Mouse (Mus musculus) retina, postnatal 7 days (tissue): ENCODE data around the gene Slc45a2.
"Not testable (repeated sequence)": the region's sequence is repeated elsewhere in the genome, so short reads cannot be mapped to it uniquely, and the experiment has no call there.

Experiments
- DNase-seq: peaks from one replicate; pipeline ENCODE4 v3.0.0-alpha.2; 2012; ENCODE audit warnings: low read depth, low spot score

Gene Slc45a2

DNA sequence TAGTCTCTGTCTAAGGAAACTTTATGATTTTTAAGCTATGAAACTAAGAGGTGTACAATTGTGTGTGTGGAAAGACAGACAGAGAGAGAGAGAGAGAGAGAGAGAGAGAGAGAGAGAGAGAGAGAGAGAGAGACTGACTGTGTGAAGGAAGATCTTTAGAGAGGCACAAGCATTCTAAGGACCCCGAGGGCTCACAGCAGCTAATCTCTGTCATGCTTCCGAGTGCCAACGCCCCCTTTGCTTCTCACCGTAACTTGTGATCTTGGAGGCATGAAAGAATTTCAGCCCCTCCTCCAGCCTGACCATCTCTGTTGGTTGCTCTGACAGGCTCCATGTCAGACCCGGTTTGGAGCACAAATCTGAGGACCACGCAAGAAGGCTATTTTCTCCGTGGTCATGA, at the start of gene Slc45a2:
Gene Slc45a2 (plus strand): TSS at position 301 of the 400 bp plus-strand sequence.
- DNase-seq: no peak

DNA sequence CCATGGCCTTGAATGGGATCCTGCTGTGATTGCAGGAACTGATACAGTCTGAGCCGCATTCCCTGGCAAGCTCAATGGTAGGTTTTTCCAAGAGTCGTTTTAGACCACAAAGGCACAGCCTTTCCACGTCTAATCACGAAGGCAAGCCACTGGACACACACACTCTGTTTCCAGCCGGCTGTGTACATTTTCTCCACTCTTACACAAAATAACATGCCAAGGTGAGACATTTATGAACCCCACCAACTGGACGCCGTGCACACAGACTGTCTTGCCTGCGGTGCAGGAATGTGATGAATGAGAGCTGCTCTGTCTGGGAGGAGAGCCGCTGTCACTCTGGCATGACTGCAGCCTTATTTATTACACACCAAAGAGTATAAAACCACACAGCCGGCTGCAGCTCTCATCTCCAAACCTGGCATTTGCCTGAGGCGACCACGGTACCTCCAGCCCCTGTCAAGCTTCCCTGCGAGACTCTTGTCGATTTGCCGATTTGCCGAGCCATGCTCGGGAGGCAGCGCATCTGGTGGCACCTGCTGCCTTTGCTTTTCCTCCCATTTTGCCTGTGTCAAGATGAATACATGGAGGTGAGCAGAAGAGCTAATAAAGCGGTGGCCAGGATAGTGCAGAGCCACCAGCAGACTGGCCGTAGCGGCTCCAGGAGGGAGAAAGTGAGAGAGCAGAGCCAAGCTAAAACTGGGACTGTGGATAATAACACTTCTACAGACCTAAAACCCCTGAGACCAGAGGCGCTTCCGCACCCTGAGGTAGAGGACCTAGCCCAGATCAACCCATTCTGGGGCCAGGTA, 48.4 kb upstream of the Slc45a2 start, which contains the start of gene C1qtnf3:
Gene C1qtnf3 (plus strand): TSS at position 382 of the 809 bp plus-strand sequence.
- no peak for DNase-seq

DNA sequence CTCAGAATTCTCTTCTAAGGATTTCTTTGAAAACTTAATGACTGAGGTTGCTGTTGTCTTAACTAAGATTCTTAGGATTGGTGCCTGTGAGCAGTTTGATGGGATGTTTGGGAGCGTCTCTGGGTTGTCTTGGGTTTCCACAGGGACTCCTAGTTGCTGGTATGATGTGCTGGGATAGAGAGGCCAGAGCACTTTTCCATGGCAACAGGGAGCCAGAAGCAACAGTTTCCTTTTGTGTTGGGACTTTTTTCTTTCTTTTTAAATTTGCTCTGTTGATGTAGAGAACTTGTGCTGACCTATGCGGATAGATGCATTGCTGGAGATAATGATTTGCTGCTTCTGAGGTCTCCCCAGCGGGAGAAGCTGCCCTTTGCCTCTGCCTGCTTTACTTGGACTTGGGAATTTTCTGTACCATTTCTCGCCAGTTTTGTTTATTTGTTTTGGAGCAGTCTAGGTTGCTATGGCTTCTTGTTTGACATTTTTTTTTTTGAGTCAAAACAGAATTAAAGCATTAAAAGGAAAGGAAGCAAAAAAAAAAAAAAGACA, 47.7 kb upstream of the Slc45a2 start:
- DNase-seq: no peak

DNA sequence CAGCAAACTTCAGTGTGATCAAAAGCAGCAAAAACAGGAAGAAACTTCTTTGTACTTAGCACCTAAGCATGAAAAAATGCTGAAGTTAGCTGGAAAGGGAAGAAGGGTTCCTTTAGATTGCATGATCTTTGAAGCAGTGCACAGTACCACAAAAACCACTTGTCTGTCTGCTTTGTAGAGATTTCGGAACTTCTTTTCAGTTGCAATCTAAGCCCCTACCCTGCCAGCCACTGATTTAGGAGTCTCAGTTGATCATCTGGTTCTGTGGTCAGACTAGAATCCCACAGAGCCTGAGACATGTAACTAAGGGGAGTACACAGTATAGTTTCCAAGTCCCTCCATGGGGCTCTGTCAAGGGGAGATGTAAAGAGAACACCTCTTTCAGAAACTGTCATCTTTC, 47.1 kb upstream of the Slc45a2 start:
- no peak for DNase-seq

DNA sequence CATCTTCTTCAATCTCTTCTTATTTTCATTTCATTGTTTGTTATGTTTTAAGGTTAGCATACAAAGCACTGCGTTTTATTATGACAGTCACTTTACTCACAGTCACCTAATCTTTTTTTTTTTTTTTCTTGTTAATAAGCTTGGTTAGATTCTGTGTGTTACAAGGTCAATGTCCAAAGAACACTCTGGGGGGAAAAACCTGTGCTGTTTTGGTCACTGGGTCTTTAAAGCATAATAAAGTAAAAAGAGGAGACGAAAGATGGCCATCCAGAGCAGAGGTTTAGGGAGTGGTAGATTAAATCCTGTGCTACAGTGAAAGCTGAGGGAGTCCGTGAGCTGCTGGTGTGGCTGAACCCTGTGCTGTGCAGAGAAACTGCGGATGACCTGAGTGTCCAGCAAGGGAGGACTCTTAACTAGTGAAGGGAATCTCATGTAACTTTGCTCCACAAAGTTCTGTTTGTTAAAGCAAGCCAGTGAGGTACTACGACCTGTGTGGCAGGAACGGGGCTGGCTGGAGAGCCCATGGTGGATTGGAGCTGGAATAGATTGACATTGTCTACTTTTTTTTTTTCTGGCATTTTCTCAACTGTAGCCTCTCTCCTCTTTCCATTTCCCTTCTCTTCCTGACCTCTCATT, 46.0 kb upstream of the Slc45a2 start:
- DNase-seq: no peak

DNA sequence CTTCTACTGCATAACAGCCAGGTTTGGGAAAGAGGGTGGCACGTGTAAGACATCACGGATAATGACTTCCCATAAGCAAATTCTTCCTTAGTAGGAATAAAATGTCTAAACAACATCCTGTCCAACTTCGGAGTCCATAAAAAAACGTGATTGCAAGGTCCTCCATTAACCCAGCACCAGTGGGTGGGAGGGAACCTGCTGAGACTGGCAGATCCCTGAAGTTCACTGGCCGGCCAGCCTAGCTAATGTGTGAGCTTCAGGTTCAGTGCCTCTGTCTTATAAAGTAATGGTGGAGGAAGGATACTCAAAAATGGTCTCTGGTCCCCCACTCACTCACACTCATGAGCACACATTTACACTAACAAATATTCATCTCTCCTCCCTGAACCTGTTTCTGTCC, 45.4 kb upstream of the Slc45a2 start:
- DNase-seq: no peak

DNA sequence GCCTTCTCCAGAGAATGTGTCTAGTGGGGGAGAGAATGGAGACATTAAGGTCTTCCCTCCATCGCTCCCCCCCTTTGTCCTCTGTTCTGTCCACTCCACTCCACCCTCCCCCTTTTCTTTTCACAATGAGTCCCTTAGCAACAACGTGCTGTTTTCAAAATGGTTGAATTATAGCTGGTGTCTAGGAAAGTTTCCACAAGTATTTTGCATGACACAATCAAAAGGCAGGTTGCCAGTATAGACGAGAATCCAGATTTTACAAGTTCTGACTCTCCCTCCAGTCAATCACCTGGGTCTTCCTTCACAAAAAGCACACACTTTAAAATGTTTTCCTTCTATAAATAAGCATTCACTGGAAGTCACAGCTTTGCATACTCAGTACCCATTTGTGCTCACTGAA, 43.8 kb upstream of the Slc45a2 start:
- no peak for DNase-seq

DNA sequence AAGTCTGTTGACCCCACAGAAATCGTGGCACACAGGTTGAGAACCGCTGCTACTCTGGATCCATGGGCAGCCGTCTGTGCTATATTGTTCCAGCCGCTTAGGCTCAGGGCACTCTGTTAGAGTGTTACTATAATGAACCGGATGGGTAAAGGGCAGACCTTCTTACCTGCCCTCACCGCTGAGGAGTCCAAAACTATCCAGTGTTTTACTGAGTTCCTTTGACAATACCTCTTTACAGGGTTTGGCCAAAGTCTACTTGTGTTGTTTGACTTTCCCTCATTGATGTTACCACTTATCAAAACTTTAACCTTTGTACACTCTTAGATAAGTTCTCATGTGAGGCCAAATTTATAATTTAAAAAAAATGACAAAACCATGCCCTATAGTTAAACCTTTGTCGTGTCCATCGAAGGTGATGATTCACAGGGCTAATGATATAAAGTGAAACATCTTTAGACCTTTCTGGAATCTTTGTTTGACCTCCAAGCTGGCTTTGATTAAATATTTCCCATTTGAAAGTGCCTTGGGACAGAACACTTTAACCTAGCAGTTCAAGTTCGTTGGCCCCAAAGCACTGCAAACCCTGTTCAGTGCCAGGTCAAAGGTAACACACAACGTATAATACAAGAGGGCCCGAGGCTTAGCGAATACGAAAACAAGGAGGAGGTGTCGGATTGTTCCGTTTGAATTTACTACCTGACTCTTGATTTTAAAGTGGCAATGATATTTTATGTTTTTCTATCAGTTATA, 41.1 kb upstream of the Slc45a2 start:
- DNase-seq: no peak

DNA sequence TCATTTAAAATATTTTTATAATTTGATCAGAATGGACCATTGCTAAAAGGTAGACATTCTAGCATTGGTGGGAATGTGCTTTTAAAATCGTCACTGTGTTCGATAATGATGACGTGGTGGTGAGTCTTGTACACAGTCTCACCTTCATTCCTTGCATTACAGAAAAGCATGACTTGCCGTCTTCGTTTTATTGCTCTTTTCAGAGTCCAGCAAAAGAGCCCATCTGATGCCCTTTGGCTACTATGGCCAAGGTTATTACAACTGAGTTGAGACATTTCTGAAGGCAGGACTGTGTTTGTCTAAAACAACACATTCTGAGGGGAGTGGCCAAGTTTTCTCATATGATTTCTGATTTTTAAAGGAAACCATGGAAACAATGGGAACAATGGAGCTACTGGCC, 40.3 kb upstream of the Slc45a2 start:
- no peak for DNase-seq

DNA sequence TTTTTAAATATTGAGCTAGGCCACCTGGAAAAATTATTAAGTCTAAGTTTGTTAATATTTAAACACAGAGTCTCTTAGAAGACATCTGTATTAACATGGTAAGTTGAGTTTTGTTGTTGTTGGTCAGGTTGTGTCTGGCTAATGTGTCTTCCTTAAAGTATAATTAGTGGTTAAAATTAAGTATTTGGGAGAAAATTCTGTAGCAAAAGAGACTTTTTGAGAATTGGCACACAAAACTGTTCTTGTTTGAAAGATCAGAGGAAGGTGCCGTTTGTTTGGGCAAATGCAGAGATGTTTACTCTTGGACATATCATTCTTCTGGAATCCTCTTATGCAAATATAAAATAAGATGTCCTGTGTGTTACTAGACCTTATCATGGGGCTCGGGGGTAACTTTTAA, 37.9 kb upstream of the Slc45a2 start:
- DNase-seq: no peak

DNA sequence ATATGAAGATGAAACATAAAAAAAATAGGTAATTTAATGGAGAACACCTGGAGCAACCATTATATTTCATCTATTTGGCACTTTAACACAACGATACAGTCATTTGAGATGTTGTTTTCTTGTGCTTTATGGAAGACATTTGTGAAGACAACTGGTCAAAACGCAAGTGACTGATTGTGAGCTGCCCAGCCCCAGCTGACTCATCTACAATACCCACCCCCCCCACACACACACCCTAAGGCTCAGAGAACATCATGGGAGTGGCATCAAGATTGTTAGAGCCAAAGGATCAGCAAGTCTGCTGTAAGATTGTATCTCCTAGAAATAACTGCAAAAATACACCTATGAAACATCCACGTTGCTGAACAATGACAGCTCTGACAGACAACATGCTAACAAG, 31.1 kb upstream of the Slc45a2 start:
- no peak for DNase-seq

DNA sequence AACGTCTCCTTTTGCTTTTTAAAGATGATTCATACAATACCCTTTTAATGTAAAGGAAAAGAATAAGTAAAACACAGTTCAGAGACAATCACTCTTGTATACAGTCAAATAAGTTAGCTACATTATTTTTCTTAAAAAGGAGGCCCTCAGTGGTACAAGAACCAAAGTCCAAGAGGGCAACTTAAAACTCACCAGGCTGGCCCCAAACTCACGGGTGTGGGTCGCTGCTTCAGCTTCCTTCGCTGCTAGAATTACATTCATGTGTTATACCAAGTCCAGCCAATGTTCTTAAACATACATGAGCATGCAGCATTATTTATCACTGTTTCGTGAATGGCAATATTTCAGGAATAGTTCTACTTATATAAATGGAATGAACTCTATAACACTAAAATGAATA, 29.7 kb upstream of the Slc45a2 start:
- DNase-seq: no peak

DNA sequence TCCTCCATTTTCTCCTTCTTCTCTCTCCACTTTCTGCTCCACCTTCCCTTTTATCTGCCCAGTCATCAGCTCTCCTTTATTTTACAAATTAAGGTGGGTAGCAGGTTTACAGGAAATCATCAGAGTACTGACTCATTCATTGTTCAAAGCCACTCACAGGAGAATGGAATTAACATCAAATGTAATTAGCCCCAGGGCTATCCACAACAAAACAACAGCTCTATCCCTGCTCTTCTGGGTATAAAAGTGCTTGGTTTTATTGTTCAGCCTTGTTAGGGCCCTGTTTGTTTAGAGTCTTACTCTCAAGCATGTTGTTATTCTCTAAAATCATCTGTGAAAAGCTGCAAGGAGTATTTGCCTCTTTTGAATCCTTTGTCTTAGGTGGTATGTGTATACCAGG, 23.4 kb upstream of the Slc45a2 start:
- no peak for DNase-seq

DNA sequence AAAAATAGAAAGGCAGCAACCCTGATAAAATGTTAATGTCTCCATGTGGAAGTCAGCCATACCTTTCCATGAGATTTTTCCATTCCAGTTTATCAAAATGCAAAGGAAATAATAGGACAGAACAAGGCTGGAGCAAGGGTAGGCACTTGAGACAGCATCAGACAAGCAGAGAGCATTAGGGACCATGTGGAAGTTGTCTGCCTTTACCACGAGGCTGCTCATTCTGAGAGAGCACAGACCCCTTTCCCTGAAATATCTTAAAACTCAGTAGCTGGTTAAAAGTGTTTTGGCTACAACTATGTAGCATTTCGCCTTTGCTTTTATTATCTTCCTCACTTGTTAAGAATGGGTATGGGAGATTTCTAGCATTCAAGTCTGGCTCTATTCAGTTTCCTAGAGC, 19.8 kb upstream of the Slc45a2 start:
- no peak for DNase-seq

DNA sequence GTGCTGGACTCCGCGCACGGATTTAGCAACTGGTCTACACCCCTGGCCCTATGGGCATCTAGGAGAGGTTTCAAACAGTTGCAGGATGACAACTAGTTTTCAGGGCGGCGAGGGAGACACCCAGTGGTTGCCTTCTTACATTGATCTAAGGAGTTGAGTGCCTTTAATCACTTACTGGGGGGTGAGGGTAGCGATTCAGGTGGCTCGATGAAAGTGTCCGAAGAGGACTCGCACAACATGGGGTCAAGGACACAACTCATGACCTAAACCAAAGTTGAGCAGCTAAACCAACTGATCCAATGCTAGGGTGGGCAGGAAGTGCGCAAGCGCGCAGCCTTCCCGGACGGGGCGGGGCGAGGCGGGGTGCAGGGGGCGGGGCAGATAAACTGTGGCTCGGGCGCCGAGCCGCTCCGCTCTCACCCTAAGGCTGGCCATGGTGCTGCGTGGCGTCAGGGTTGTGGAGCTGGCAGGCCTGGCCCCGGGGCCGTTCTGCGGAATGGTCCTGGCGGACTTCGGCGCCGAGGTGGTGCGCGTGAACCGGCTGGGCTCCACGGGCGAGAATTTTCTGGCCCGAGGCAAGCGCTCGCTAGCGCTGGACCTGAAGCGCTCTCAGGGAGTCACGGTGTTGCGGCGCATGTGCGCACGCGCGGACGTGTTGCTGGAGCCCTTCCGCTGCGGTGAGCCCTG, 19.0 kb upstream of the Slc45a2 start, which contains the start of gene Amacr:
Gene Amacr (plus strand): TSS at position 380 of the 687 bp plus-strand sequence.
- DNase-seq: peak; percentile 83

DNA sequence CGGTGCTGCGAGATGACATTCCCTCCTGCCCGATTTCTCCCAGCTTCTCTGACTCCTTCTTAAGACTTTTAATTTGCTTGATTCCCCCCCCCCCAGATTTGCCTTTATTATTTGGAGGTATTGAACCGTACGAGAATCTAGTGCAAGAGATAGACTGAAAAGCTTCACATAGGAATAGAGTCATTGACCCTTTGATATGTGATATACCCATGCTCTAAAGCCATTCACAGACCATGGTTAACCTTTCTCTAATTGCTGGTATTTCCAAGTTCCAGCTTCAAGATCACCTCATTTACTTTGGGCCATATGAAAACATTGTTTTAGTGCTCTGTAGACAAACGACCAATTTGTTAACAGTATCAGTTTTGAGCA, 18.5 kb upstream of the Slc45a2 start:
- no peak for DNase-seq

DNA sequence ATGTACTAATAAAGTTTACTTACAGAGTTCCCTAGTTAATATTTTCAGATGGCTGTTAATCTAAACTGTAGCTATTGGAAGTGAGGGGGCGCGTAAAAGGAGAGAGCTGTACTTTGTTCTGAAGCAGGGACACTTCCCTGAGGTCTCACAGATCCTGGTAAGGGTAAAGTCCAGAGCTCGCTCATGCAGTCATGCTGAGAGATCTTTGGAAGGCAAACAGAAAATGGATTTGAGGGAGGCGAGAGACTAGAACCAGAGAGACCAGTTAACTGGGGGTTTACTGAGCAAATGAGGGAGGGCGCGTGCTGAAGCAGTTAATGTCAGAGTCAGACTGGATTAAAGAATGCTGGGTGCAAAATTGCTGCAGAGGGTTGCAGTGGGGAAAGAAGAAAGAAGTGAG, 14.8 kb upstream of the Slc45a2 start:
- DNase-seq: no peak

DNA sequence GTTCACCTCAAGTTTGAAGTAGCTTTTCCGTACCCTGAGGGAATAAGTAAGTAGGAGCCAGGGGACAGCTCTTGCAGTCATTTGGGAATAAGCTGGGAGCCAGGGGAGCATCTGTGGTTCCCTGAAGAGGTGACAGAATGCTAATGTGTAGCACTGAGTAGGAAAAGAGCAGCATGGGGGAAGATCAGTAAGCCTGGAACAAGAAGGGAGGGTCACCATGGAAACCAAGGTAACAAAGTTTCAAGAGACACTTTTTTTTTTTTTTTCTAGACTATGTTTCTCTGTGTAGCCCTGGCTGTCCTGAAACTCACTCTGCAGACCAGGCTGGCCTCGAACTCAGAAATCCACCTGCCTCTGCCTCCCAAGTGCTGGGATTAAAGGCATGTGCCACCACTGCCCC, 14.0 kb upstream of the Slc45a2 start:
- DNase-seq: not testable (repeated sequence)

DNA sequence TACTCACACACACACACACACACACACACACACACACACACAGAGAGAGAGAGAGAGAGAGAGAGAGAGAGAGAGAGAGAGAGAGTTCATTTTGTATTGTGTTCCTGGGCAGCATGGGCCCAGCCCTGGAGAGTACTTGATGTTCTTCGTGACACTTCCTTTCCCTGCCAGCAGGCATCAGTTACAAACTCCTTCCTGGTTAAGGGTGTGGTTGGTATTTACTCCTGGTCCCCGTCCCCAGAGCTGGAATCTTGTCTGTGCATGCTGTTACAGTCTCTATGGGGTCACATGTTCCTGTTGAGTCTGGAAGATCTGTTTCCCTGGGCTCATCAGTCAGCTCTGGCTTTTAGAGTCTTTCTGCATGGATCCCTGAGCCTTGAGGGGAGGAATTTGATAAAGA, 10.1 kb upstream of the Slc45a2 start:
- no peak for DNase-seq

DNA sequence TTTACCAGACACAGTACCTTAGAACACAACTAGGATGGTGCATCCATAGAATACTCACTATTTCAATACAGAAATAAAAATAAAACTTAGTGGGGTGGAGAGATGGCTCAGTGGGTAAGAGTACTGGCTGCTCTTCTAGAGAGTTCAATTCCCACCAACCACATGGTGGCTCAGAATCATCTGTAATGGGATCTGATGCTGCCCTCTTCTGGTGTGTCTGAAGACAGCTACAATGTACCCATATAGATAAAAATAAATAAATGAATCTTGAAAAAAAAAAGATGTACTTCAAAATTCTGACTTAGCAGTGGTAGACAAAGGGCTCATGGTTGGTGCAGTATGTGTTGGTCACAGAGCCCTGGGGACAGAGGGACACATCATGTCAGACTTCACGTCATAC, 9.0 kb upstream of the Slc45a2 start:
- no peak for DNase-seq

DNA sequence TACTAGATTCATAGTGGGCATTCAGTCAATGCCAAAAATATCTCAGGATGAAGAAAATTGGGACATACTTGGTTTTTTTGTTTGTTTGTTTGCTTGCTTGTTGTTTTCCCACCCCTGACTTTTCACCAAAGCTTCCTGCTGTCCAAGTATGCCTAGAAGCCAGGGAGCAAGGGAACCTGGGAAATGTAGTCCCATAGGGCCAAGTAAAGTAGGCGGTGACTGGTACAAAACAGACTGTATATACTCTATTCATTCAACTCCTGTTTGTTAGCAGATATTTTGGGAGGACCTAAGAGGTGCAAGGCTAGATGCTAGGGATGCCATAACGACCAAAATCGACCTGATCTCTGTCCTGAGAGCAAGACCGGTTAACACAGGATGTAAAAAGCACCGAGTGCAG, 689 bp upstream of the Slc45a2 start:
- no peak for DNase-seq

DNA sequence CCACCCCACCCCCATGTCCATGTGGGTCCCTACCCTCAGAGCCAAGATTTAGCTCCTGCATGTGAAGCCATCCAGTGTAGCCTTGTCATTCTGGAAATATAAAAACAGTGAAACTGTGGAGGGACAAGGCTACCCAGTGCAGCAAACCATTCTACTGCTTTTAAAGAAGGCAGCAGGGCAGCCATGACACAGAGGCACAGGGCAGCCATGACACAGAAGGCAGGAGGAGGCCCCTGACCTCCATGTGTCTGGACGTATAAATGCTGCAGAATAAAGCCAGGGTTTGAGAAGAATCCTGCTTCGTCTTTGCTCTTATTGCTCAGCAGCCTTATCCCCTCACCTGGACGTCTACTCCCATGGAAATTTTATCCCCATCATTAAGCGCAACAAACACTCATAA, 3.3 kb downstream of the Slc45a2 start:
- DNase-seq: no peak
